Mouse (Mus musculus) mouse trophoblast stem cell (cell line): ENCODE measurements around the gene Tnfsf12.

ENCODE experiments used
- in situ Hi-C, 2 experiments: fragments of 300-500 bp; cut with MseI, MboI; formaldehyde crosslinking; loops; 2 replicates in 1 of 2; 3 replicates in 1 of 2; pipeline ENCODE4 v1.15.1; 2025

Gene Tnfsf12

DNA sequence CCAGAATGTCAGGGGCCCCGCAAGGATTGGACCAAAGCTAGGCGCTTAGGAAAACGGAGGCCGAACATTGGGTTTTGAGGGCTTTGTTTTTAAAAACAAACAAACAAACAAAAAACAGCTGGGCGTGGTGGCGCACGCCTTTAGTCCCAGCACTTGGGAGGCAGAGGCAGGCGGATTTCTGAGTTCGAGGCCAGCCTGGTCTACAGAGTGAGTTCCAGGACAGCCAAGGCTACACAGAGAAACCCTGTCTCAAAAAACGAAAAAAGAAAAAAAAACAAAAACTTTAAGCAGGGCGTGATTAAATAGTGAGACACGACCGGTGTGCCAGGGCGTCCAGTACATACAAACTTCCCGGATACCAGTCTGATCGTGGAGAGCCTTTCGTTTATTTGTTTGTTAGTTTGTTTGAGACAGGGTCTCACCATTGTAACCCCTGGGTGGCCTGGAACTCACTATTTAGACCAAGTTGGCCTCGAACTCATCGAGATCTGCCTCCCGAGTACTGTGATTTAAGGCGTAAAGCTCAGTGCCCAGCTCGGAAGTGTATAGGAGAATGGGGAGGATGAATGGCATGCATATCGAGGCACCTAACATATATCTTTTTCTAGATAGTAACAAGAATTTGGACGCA, 13.3 kb downstream of the Tnfsf12 start:
- in situ Hi-C loops = loop anchor here in 1 of 2 experiments (5.0 kb wide), 1 partner anchor 35 kb away; no protein-coding TSS in a partner anchor

DNA sequence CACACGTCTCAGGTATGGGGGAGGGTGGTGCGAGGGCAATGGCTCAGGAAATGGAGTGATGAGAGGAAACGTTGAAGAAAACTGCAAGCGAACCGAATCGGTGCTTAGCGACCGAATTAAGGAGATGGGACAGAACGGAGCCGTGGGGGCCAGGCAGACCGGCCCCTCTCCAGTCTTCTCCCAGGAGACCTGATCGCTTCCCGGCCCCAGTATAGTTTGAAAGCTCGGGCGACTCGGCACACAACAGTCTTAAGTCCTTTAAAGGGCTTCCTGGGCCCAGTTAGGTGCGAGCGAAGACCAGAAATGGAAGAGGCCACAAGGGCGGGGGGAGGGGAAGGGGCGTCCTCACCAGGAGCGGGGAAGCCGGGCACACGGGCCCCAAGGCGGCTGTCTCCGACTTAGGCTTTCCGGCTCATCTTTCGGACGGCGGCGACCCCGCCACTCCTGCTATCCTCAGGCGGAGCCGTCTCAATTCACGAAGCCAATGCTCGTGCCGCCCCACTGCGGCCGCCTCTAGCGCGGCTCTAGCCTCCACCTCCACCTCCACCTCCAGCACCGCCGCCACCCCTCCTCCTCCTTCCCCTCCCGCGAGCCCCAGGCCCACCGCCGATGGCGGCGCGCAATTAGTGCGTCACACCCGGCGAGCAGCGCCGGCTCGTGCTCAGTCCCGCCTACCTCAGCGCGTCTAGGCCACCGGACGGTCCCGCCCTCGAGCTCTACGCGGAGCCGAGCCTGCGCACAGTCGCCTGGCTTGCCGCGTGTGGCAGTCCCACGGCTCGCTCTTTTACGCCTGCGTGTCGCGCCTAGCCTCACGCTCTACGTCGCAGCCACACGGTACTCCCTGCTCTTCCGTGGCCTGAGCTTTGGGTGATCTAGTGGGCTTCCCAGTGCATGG, 14.1 kb downstream of the Tnfsf12 start, which contains the start of gene Senp3:
Senp3 (minus strand) TSS at position 771 of the 895 bp plus-strand sequence.
- in situ Hi-C loops = loop anchor here in 1 of 2 experiments (5.0 kb wide), 1 partner anchor 36 kb away; no protein-coding TSS in a partner anchor

DNA sequence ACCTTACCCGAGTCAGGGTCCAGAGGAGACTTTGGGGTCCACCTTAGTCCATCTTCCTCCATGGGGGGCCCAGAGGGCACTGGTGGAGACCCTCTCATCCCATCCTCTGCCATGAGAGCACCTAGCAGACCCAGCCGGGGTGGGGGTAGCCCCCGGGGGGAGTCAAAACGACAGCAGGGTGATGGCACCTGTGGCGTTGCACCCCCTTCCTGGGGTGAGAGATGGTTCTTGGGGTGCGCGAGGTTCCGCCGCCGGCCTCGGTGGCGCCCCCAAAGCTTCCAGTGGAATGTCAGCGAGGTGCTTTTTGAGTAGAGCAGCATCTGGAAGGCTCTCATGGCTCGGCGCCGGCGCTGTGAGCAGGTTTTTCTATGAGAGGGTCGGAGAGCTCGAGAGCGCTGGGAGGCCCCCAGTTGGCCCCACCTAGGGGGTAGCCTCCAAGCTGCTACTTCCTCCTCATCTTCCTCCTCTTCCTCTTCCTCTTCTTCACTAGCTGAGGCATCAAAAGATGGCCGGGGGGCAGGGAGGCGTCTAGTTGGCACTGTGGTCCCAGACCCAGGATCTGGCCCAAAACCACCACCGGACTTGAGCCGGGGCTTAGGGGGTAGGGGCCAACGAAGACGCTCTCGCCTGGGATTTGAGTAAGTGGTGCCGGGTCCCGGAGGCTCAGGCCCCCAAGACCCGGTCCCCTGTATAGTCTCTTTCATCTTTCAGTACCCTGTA, 15.4 kb downstream of the Tnfsf12 start:
- in situ Hi-C loops = loop anchor here in 1 of 2 experiments (5.0 kb wide), 1 partner anchor 37 kb away; no protein-coding TSS in a partner anchor

DNA sequence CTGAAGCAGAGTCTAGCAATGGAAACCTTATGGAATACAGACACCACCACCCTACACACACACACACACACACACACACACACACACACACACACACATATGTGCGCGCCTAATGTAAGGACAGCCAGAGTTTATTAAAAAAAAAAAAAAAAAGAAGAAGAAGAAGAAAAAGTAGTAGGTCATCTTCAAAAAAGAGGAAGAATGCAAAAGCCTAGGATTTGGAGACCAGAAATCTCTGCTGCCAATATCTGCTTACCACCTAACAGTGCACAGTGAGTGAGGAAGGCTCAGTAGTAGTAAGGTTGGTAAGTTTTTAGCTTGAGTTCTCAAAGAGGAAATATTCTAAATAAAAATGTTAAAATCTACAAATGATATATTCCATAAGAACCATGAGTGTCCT, 16.5 kb downstream of the Tnfsf12 start:
- in situ Hi-C loops = no loop called here

DNA sequence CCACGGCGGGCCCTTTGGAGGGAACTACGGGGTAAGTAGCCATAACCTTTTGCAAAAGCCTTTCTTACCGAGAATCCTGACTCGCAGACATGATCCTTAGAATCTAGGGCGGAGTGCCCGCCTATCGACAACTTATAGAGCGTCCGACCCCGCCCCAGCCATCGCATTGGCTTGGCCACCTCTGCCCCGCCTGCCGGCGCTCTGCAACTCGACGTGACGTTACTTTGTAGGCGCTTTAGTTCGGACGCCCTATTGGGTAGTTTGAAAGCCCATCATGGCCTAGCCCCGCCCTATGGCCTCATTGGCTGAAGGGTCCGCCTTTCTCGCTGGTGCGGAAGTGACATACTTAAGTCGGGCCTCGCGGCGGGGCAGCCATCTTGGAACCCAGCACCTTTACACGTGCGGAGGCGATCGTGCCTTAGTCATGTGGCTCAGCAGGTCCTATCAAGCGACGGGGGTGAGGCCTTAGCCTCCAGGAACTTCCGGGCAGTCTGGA, 23.4 kb downstream of the Tnfsf12 start, which contains the start of gene Eif4a1:
Eif4a1 (minus strand) TSS at position 213 of the 496 bp plus-strand sequence.
- in situ Hi-C loops = no loop called here

DNA sequence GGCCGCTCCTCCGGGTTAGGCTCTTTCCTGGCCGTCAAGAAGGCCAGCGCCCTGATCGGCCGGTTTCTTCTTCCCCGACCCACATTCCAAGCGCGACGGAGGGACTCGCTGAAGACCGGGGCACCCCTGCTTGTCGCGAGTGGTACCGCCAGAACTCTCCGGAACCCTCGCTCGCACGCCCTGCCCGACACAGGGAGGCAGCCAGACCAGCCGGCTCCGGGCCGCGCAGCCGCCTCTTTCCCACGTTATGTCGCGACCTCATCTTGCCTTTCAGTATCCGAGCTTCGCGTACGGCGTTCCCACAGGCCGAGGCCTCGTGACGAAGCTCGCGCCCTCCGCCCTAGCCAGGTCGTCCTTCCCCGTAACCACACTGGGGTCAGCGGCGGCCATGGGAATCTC, 23.9 kb downstream of the Tnfsf12 start:
- in situ Hi-C loops = no loop called here

DNA sequence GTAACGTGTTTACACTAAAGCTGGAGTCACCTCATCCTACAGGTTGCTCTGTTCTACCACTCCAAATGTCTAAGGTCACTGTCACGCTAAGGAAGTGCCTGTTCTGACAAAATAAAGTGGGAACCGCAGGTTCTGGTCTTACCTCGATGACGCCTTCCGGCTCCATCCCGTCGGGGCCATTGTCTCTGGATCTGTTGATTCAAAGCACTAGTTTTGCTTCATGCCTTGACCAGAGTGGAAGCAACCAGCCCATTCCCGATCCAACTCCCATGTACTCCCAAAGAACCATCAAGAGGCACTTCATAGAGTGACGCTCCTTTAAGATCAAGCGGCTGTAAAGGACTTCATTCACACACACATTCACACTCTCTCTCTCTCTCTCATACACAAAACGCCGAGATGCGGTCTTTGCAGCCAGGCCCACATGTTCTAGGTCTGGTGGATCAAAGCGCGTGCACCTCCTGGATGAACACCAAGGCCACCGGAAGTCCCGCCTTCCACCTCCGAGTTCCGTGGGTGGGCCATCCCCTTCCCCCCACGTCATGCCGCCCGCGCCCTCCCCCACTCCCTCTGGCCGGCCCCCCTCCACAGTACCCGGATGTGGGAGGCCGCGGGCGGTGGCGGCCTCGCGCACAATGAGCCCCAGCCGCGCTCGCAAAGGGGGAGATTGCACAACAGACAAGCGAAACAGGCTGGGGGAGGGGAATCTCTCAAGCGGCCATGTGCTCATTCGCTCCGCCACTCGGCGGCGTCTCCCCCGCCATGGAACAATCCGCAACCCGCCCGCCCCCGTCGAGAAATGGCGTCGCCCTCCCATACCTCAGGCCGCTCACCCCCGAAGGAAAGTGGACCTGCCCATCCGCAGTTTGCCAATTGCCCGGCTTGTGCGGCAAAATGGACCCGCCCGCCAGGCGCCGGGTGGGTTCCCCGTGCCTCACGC, 24.6 kb downstream of the Tnfsf12 start:
- in situ Hi-C loops = no loop called here

DNA sequence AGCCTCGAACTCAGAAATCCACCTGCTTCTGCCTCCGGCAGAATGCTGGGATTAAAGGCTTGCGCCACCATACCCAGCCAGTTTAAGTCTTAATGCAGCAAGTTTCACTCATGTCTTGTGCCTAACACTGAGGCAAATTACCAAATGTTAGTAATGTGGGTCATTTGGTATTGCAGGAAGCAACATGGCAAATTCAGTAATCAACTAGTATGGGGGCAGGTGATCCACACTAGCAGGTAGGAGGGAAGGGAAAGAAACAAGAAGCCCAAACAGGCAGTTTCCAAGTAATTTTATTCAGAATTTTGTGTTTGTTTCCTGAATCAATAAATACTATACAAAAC, 29.0 kb downstream of the Tnfsf12 start:
- in situ Hi-C loops = no loop called here

DNA sequence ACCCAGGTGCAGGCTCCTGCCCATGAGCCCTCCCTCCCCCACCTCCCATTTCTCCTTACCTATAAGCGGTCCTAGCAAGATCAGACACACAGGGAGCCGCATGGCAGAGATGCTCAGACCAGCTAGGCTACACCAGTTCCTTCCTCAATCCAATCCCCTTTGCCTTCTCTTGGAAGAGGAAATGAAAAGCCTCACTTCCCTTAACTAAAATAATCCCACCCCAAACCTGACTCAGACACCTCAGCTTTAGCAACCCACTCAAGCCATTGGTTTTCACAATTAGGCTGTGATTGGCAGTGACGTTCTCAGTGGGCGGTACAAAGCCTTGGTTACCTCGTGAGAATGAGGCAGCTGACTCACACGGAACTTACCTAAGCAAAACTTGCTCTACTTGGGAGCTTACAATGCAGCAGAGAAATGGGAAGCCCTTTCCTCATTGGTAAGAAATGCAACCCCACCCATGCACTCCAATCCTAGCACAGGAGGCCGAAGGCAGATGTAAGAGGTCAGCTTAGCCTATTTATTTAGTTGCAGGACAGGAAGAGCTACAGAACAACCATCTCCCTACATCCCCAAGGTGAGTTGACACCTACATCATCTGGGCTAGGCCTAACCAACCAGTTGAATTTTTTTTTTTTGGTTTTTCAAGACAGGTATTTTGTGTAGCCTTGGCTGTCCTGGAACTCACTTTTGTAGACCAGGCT, 29.5 kb downstream of the Tnfsf12 start, which contains the start of gene Cd68:
Cd68 (minus strand) TSS at position 193 of the 704 bp plus-strand sequence.
- in situ Hi-C loops = no loop called here

DNA sequence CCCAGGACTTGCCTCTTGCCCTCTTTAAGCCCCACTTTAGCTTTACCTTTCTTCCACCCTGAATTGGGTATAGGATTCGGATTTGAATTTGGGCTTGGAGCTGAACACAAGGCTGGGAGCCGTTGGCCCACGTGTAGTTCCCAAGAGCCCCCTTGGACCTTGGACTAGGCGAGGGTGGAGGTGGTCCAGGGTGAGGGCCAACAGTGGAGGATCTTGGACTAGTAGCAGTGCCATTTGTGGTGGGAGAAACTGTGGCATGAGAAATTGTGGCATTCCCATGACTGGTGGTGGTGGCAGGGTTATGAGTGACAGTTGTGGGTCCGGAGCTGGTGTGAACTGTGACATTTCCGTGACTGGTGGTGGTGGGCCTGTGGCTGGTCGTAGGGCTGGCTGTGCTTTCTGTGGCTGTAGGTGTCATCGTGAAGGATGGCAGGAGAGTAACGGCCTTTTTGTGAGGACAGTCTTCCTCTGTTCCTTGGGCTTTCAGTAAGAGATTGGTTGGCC, 30.1 kb downstream of the Tnfsf12 start:
- in situ Hi-C loops = no loop called here

DNA sequence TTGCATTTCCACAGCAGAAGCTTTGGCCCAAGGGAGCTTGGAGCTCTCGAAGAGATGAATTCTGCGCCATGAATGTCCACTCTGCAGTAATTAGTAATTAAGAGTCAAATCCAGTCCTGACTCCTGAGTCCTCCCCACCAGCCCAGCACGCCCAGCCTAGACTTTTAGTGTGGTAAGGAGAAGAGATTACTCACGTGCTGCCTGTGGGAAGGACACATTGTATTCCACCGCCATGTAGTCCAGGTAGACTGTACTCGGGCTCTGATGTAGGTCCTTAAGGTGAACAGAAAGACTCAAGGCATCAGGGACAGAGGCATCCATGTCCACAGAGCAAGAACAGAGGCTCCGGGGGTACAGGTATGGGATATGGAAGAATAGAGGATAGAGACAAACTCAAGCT, 30.8 kb downstream of the Tnfsf12 start:
- in situ Hi-C loops = no loop called here

DNA sequence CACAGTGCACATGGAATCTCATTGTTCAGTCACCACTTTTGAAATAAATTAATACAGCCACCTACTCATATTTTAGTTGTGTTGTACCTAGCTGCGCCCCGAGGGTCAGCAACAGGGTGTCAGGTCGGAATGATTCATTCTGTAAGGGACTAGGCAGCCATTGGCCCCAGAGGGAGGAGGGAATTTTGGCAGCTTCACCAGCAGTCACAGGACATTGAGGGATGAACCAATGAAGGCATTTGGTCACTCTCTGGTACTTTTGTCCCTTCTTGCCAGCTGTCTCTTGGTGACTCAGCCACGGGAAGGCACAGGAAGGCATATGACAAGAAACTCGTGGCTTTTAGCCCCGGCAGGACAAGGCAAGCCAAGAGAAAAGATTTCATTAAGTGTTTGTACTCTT, 31.9 kb downstream of the Tnfsf12 start:
- in situ Hi-C loops = no loop called here

DNA sequence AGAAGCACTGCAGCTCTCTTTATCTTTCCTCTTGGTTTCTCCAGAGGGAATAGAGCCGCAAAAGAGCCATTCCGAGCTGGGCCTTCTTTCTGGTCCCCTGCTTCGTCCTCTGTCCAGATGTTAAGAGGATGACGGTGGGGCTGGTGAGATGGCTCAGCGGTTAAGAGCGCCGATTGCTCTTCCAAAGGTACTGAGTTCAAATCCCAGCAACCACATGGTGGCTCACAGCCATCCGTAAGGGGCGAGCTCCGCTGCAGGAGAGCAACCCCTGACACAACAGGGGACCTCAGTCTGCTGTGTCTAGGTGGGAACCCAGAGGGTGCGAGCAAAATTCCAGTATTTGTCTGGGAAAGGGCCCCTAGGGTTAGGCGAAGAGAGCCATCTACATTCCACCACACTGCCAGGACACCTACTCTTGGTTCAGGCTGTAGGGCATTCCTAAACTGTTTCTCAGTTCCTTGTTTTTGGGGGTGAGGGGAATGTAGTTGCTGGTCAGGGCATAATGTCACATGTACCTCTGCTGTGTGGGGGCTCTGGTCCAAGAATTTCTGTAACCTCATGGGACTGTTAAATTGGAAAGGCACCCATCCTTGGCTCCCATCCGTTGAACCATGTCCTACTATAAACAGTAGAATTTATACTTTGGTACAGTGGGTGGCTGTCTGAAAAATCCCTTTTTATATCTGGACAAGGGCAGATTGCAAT, 32.5 kb downstream of the Tnfsf12 start:
- in situ Hi-C loops = no loop called here

DNA sequence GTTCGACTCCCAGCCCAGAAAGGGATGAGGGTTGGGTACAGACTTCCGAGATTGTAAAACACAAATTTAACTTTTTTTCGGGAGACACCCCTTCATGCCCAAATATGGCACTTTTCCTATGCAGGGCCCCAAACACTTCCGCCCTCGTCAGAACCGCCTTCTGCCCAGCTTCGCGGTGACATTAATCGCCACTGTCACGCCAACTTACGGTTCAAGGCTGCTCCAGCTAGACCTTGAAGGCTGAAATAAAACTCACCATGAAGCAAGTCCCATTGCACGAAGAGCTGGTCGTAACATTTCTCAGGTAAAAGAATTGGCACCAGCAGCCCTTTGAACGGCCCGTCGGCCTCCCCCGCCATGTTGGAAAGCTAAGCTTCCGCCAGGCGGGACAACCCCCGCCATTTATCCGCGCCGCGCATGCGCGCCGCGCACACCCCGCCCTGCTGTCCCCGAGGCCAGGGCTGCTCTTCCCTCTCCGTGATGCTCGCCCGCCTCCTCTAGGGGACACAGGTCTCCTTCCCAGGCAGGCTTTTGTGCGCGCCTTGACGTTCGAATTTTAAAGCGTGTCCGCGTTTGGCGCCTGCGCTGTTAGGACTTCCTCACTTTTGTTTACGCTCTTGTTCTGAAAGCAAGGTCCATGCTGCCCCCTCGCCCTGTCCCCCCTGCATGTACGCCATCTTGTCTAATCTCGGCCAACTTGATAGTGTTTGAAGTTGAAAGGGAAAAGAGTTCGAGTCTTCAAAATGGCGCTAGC, 33.3 kb downstream of the Tnfsf12 start, which contains the start of gene Mpdu1:
Mpdu1 (minus strand) TSS at position 430 of the 754 bp plus-strand sequence.
- in situ Hi-C loops = no loop called here

DNA sequence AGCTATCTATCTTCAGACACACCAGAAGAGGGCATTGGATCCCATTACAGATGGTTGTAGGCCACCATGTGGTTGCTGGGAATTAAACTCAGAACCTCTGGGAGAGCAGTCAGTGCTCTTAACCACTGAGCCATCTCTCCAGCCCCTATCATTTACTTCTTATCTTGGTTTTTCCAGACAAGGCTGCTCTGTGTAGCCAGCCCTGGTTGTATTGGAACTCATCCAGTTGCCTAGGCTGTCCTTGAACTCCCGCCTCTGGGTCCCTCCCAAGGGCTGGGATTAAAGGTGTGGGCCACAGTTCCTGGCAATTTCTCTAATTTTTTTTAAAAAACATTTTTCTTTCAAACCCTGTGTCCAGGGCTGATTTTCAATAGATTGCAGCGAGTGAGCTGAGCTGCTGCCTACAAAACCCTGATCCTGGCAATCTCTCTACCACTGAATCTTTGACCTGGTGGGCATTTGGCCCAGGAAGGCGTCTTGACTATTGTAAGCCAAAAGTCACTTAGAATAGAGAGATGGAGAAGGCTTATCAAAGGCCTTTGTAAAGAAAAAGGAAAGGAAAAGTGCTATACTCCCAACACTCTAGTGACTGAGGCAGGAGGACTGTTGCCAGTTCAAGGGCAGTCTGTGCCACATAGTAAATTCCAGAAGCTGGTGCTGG, 34.3 kb downstream of the Tnfsf12 start:
- in situ Hi-C loops = no loop called here

DNA sequence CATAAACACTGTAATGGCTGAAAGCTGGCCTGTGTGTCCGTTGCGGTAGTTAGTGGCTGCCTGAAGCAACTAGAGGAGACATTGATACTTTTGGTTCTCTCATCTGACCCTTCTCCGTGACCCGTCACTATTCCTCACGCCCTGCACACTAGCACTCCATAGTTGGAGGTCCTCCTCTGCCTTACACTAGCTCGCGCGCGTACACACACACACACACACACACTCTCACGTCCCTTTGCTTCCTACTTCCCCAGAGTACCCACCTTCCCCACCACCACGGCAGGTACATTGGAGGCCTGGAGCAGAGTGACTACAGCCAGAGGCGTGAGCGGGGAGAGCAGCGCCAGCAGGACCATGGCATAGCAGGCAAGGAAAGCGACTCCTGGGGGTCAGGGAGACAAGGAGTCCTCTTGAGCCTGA, 38.2 kb downstream of the Tnfsf12 start:
- in situ Hi-C loops = no loop called here

DNA sequence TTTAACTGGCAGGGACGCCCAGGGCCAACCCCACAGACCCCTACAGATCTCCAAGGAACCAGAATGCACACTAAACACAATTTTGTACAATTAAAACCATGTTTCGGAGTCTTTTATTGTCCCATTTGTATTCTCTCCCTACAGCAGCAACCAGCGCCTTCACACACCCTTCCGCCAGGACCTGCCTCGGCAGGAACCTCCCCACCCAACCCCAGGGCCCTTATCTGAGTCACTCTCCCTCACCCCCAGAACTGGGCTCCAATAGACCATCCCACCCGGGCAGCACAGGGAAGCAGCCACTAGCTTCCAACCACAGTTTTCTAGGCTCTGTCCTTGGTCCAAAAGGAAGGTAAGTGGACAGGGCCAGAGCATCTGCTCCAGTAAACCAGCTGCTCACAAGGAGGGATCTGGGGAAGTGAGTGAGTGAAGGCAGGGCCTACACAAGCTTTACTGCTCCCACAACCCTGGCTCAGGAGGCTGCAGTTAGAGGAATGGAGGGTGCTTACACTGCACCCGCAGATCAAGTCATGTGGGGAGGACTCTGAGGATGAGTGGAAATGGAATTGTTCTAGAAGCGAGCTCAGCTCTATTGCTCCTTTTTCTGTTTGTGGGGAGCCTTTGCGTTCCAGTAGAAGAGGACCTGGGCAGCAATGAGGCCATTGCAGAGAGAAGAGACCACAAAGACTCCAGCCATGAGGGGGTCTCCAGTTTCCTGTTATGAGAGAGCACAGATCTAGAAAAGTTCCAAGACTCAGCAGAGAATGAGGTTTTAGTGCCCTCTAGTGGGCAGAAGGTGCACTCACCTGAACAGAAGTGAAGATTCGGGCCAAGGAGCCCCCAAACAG, 38.8 kb downstream of the Tnfsf12 start:
- in situ Hi-C loops = no loop called here
